Mouse (Mus musculus) liver, embryonic 14.5 days (tissue): Measurements from ENCODE around the gene Macf1.

Source experiments
- CTCF ChIP-seq: IDR thresholded peaks from 2 replicates; pipeline ENCODE4 v1.5.1; 2016; ENCODE audit warnings: antibody characterized with exemption, low read depth, control low read depth
- EP300 ChIP-seq: IDR thresholded peaks from 2 replicates; pipeline ENCODE4 v1.6.1; 2016; ENCODE audit warnings: antibody characterized with exemption, low read depth

DNA sequence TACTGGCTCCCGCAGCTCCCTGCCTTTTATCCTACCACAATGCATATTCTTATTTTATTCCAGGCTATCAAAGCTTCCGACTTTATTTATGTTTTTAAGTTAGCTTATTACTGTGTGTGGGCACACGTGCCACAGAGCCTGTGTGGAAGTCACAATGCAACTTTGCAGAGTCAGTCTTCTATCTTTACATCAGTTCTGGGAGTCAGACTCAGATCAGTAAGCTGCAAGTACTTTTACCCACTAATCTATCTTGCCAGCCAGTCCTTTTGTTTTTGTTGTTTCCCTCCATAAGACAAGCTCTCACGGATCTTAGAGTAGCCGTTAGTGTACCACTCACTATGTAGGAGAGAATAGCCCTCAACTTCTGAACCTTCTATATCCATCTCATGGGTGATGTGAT is 159.4 kb downstream of the Macf1 start:
- no peak for TF ChIP-seq CTCF
- peak; percentile 44; the same call in 1 of the 2 replicates for TF ChIP-seq EP300
